Mouse (Mus musculus) megakaryocyte, embryonic 14.5 days (primary cell): Measurements from ENCODE around the gene Rrp1b. TPM values are rescaled to one million over a fixed set of nuclear protein-coding genes. Genes with fewer than 3 reads are reported as not detected.
"Not testable (repeated sequence)": the region's sequence is repeated elsewhere in the genome, so short reads cannot be mapped to it uniquely, and the experiment has no call there.

Experiments used
- H3K27me3 ChIP-seq: replicated peaks from 2 replicates; pipeline ENCODE3; 2012; ENCODE audit warnings: inconsistent platforms
- H3K36me3 ChIP-seq: replicated peaks from 2 replicates; pipeline ENCODE3; 2012; ENCODE audit warnings: low read length, inconsistent platforms, mixed read lengths
- H3K4me1 ChIP-seq: 2 replicates; pipeline ENCODE4 v1.6.1; 2012; ENCODE audit warnings: inconsistent platforms
- H3K4me3 ChIP-seq: replicated peaks from 2 replicates; pipeline ENCODE3; 2012; ENCODE audit warnings: moderate library complexity, mild to moderate bottlenecking, inconsistent platforms
- H3K9me3 ChIP-seq: 2 replicates; pipeline ENCODE4 v1.6.1; 2012; ENCODE audit warnings: inconsistent platforms
- FLI1 ChIP-seq: IDR thresholded peaks from 2 replicates; pipeline ENCODE4 v1.6.1; 2012; ENCODE audit warnings: low read length, inconsistent platforms, mixed read lengths
- GATA1 ChIP-seq: IDR thresholded peaks from 3 replicates; pipeline ENCODE4 v1.6.1; 2012; ENCODE audit warnings: mixed read lengths, low read length, inconsistent platforms, borderline replicate concordance
- polyA plus RNA-seq: library from polyadenylated mRNA; stranded (reverse); fragments of >175 nt; gene quantifications from 2 replicates; pipeline ENCODE4 v1.2.3, GENCODE M21; 2012; ENCODE audit warnings: low replicate concordance; ENCODE audit not compliant: insufficient read depth

Gene Rrp1b
- polyA plus RNA-seq, 1 experiment: 56.7 TPM

DNA sequence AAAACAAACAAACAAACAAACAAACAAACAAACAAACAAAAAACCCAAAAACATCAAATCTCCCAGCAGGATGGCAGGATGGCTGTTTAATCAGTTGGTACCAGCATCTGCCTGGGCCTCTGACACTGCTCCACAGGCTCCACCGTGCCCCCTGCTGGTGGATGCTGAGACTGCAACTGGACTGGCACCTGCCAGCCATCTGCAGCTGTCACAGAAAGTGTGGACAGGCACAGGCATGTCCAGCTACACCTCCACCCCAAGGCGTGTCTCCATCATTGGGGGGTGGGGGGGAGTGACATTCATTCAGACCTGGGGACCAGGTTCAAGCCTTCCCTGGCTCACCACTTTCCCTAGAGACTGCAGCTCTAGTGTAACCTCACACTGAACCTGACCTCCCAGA lies 37.5 kb downstream of the Rrp1b start:
- H3K27me3 ChIP-seq: peaks cover 8% of the 10 kb centered on the region
- no peak overlapping the region for H3K4me3 ChIP-seq
- peaks cover 56% of the 10 kb centered on the region for H3K4me1 ChIP-seq
- TF ChIP-seq GATA1 (no peak), FLI1 (no peak)
- H3K36me3 ChIP-seq: peaks cover 3% of the 10 kb centered on the region
- peaks cover 16% of the 10 kb centered on the region for H3K9me3 ChIP-seq

DNA sequence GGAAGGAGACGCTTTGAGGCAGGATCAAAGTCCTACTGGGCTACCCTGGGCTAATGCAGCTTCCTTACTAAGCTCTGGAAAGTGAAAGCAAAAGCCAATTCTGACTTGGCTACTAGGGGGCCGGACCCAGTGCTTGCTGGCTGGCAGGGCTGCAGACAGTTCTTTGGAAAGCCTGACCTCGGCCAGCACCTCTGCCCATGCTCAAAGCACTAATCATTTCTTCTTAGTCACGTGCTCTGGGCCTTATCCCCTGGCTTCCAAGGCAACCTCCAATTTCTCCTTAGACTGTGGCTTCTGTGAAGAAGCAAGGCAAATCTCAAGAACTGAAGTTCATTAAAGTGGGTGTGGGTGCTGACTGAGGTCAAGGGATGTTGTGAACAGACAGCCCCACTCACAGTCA lies 38.8 kb downstream of the Rrp1b start:
- Histone ChIP-seq H3K36me3 (peaks cover 3% of the 10 kb centered on the region), H3K9me3 (peaks cover 9% of the 10 kb centered on the region), H3K4me1 (peaks cover 59% of the 10 kb centered on the region), H3K27me3 (peaks cover 10% of the 10 kb centered on the region), H3K4me3 (peak overlapping the region; percentile 56)
- TF ChIP-seq FLI1 (no peak), GATA1 (no peak)

DNA sequence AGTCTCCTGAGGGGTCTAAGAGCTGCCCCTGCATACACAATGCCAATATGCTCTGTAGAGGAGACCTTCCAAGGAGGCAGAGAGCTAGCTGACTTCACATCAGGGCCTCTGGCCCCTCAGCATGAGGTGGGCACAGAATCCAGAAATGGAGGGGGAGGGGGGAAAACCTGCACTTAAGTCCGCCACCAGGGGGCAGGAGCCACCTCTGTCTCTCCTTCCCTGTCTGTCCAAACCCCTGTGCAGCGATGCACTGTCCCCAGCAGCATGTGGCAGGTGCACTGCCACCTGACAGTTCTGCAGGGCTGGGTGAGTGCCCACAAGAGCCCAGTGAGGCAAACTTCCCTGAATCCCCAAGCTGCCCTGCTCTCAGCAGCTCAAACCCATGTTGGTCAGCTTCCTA lies 39.3 kb downstream of the Rrp1b start:
- TF ChIP-seq FLI1 (no peak), GATA1 (no peak)
- Histone ChIP-seq H3K9me3 (peaks cover 4% of the 10 kb centered on the region), H3K4me1 (peaks cover 62% of the 10 kb centered on the region), H3K36me3 (no peaks in the 10 kb centered on the region), H3K27me3 (peaks cover 12% of the 10 kb centered on the region), H3K4me3 (no peak overlapping the region)

DNA sequence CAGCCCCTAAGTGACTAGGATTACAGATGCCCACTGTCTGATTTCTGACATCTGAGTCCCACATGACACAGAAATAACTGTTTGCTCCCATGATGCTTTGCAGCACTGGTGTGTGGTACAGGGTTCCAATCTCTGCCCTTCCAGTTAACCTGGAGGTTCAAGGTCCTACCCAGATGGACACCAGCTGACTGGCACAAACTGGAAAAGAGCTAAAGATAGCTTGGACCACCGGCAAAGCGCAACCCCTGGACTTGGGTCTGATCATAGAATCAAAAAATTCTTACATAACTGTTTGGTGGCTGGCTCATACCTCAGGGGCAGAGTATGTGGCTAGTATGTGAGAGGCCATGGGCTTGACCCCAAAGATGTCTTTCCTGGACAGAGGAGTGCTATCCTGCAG lies 47.5 kb downstream of the Rrp1b start:
- peaks cover 61% of the 10 kb centered on the region for H3K4me1 ChIP-seq
- H3K4me3 ChIP-seq: no peak overlapping the region
- no peak for TF ChIP-seq GATA1
- TF ChIP-seq FLI1: no peak
- peaks cover 6% of the 10 kb centered on the region for H3K36me3 ChIP-seq
- H3K27me3 ChIP-seq: peaks cover 9% of the 10 kb centered on the region
- H3K9me3 ChIP-seq: no peaks in the 10 kb centered on the region

DNA sequence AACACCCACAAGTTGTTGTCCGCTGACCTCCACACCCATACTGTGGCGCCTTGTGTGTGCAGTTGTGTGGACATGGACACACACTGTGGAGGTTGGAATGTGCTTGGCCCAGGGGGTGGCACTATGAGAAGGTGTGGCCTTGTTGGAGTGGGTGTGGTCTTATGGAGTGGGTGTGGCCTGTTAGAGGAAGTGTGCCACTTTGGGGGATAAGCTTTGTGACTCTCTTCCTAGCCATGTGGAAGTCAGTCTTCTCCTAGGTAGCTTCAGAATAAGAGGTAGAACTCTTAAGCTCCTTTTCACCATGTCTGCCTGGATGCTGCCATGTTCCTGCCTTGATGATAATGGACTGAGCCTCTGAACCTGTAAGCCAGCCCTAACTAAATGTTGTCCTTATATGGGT lies 51.2 kb downstream of the Rrp1b start:
- H3K9me3 ChIP-seq: no peaks in the 10 kb centered on the region
- no peak overlapping the region for H3K4me3 ChIP-seq
- TF ChIP-seq GATA1 (no peak), FLI1 (no peak)
- no peaks in the 10 kb centered on the region for H3K27me3 ChIP-seq
- no peaks in the 10 kb centered on the region for H3K36me3 ChIP-seq
- peaks cover 73% of the 10 kb centered on the region for H3K4me1 ChIP-seq

DNA sequence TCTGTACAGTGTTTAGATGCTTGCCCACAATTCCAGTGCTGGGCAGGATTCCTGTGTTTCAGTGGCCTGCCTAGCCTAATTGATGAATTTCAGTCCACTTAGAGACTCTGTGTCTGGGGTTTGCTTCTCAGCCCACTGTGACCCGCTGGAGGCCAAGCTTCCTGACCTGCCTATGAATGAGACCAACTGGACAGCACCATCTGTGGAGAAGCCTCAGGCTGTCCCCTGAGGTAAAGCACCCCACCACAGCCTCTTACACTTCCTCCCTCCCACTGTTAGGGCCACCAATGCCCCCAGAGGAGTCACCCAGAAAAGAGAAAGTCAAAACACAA lies 55.1 kb downstream of the Rrp1b start:
- Histone ChIP-seq H3K4me1 (peaks cover 54% of the 10 kb centered on the region), H3K9me3 (peaks cover 15% of the 10 kb centered on the region), H3K36me3 (peaks cover 4% of the 10 kb centered on the region), H3K27me3 (no peaks in the 10 kb centered on the region), H3K4me3 (peak overlapping the region; percentile 88)
- no peak for TF ChIP-seq GATA1
- no peak for TF ChIP-seq FLI1

DNA sequence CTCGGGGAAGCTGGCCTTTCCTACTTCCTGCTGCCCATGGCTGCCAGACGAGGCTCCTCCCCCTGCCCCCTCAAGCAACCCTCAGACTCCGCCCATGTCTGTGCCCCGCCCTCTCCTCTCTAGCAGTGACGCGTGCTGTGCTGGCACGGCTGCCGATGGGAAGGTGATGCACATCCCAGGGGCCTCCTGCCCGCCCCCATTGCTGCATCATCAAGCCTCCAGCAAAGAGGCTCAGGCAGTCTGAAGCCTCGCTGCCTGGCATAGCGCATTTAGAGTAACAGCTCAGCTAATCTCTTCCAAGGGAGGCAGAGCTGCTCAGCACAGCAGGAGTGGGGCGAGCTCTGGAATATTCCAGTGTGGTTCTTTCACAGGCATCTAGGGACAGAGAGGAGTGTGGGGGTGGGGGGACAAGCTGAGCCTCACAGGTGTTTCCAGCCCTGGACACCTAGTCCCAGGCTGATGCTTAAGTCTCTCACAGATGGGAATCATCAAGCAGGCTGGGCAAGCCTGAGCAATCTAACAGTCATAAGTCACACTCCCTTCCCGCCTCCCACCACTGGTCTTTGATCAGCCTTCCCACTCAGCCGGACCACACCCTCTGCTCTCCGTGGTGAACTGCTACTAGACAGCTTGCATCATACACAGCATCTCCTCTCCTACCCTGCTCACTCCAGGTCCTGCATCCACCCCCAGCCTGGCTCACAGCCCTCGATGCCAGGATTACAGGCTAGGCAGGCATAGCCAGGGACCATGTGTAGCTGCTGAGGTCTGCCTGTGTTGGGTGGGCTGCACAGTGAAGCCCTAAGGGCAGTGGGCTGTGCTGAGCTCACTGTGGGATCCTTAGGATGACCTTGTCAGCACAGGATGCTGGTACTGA lies 55.7 kb downstream of the Rrp1b start:
- not testable (repeated sequence) for H3K36me3 ChIP-seq, H3K27me3 ChIP-seq
- peaks cover 54% of the 10 kb centered on the region for H3K4me1 ChIP-seq
- peak overlapping the region; percentile 88 for H3K4me3 ChIP-seq
- H3K9me3 ChIP-seq: peaks cover 15% of the 10 kb centered on the region

DNA sequence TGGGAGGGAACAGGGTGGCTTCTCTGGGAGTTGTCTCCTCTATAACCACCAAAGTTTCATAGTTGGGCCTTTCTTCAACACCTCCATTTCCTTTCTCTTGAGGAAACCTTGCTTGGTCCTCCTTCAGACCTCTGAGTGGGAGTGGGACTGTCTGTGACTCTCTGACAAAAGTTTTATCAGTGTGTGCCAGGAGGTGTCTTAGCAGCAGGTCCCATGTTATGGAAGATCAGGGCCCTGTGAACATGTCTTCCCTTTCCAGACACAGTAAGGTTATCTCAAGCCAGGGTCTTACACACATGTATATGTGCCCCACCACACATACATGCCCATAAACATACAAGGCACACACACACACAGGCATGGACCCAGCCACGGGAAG lies 56.3 kb downstream of the Rrp1b start:
- Histone ChIP-seq H3K4me1 (peaks cover 50% of the 10 kb centered on the region), H3K27me3 (no peaks in the 10 kb centered on the region), H3K9me3 (peaks cover 15% of the 10 kb centered on the region), H3K36me3 (peaks cover 4% of the 10 kb centered on the region), H3K4me3 (peak overlapping the region; percentile 82)
- TF ChIP-seq FLI1: no peak
- no peak for TF ChIP-seq GATA1

DNA sequence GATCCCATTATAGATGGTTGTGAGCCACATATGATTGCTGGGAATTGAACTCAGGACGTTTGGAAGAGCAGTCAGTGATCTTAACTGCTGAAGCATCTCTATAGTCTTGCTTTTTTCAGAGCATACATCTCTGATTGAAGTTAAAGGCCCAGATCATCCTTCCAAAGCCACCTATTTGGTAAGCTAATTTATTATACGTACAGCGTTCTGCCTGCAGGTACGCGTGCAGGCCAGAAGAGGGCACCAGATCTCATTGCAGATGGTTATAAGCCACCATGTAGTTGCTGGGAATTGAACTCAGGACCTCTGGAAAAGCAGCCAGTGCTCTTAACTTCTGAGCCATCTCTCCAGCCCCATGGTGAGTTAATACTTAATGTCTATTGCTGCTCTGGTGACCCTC lies 57.0 kb downstream of the Rrp1b start:
- H3K27me3 ChIP-seq: no peaks in the 10 kb centered on the region
- H3K9me3 ChIP-seq: peaks cover 15% of the 10 kb centered on the region
- peaks cover 4% of the 10 kb centered on the region for H3K36me3 ChIP-seq
- H3K4me1 ChIP-seq: peaks cover 49% of the 10 kb centered on the region
- TF ChIP-seq GATA1 (no peak), FLI1 (no peak)
- H3K4me3 ChIP-seq: no peak overlapping the region

DNA sequence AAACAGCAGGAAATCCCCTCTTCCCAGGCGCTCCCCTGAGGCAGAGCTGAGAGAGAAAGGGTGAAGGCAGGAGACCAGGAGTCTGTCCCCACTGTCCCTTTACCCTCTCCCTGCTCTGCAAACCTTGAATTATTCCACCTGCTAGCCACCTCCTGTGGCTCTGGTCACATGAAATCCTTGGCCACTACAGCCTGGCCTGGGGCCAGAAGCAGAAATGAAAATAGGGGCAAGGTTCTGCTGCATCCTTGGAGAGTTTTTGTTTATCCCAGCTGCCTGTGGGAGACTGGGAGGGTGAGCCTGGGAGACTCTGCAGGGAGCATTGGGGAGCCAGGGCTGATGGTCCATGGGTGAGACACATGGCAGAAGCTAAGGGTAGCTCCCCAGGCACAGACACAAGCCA lies 61.8 kb downstream of the Rrp1b start:
- Histone ChIP-seq H3K9me3 (peaks cover 32% of the 10 kb centered on the region), H3K36me3 (peaks cover 18% of the 10 kb centered on the region), H3K4me1 (peaks cover 28% of the 10 kb centered on the region), H3K27me3 (no peaks in the 10 kb centered on the region), H3K4me3 (no peak overlapping the region)
- TF ChIP-seq GATA1: no peak
- no peak for TF ChIP-seq FLI1

DNA sequence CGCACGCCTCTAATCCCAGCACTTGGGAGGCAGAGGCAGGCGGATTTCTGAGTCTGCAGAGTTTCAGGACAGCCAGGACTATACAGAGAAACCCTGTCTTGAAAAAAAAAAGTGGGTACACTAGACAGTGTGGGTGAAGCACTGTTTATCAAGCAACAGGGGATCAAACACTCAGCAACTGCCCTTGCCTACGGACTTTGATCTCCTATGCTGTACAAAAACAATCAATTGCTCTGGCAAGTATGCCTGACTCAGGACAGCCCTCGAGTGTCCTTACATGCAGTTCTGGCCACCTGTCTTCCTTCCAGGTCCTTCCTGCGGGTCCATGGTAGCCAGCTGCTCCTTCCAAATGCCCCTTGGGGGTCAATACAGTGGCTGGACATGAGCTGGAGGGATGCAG lies 63.0 kb downstream of the Rrp1b start:
- Histone ChIP-seq H3K36me3 (peaks cover 14% of the 10 kb centered on the region), H3K9me3 (peaks cover 22% of the 10 kb centered on the region), H3K4me1 (peaks cover 32% of the 10 kb centered on the region)
- not testable (repeated sequence) for H3K4me3 ChIP-seq, H3K27me3 ChIP-seq
